16 mouse cellular contexts compared by ENCODE assay signal in genomic region chr11:117999260-117999934, GRCm38 (mm10). TPM values are rescaled to one million over a fixed set of nuclear protein-coding genes. Genes with fewer than 3 reads are reported as not detected.
DNase-seq lines count a peak whose midpoint lies in the region; ATAC-seq lines count a peak whose summit lies in the region.
"Had no signal": no experiment of that assay in that cellular context is flagged by ENCODE, and none has a peak within 500 bp of the region (broad histone marks: within the 10 kb centered on the region; RNA-seq: fewer than 3 reads in every experiment).

No protein-coding gene starts in this region.

- H3K36me3 ChIP-seq in heart, embryonic 13.5 days = peaks cover 41% of the 10 kb centered on the region
- peaks cover 56% of the 10 kb centered on the region for H3K36me3 ChIP-seq in heart, embryonic 14.5 days (ENCODE audit: control insufficient read depth, insufficient read depth, low read length)
- peaks cover 19% of the 10 kb centered on the region for H3K36me3 ChIP-seq in intestine, embryonic 15.5 days
- H3K36me3 ChIP-seq in stomach, embryonic 15.5 days = peaks cover 33% of the 10 kb centered on the region

- peak overlapping the region; percentile 8 for H3K9ac ChIP-seq in heart, embryonic 13.5 days
- H3K9ac ChIP-seq in heart, embryonic 14.5 days (ENCODE audit: low read length) = 0 out of 2 replicates have a peak overlapping the region, but pooled peaks have one; percentile 16
- H3K9ac ChIP-seq in intestine, embryonic 15.5 days = no peak overlapping the region
- H3K9ac ChIP-seq in stomach, embryonic 15.5 days = no peak overlapping the region

- H3K4me3 ChIP-seq in heart, embryonic 13.5 days = no peak overlapping the region
- no peak overlapping the region for H3K4me3 ChIP-seq in heart, embryonic 14.5 days (ENCODE audit: control insufficient read depth in 1 of 2, insufficient read depth in 1 of 2, low read depth in 1 of 2, low read length in 2 of 2)
- H3K4me3 ChIP-seq in intestine, embryonic 15.5 days (replicated peaks) = no peak overlapping the region
- H3K4me3 ChIP-seq in stomach, embryonic 15.5 days (replicated peaks) = no peak overlapping the region

- H3K27ac ChIP-seq in heart, embryonic 13.5 days (replicated peaks) = peak overlapping the region; percentile 79
- H3K27ac ChIP-seq in heart, embryonic 14.5 days (replicated peaks in 1 of 2; ENCODE audit: control insufficient read depth in 1 of 2, insufficient read depth in 1 of 2, low read depth in 2 of 2, low read length in 2 of 2) = peak overlapping the region; percentile 50 to 59
- peak overlapping the region; percentile 36; the same call in 1 of the 2 replicates for H3K27ac ChIP-seq in intestine, embryonic 15.5 days
- H3K27ac ChIP-seq in stomach, embryonic 15.5 days = peak overlapping the region; percentile 59
- H3K27ac ChIP-seq: macrophage had no signal

- 0 out of 2 replicates have a peak, but pooled peaks have one; percentile 12 for ATAC-seq in heart, embryonic 13.5 days (ENCODE audit: extremely low read depth, insufficient number of reproducible peaks, low FRiP score, low TSS enrichment)
- ATAC-seq in heart, embryonic 14.5 days (ENCODE audit: insufficient number of reproducible peaks, insufficient read depth, low FRiP score, low read depth) = no peak
- ATAC-seq in intestine, embryonic 15.5 days = peak; percentile 48; the same call in 1 of the 2 replicates
- no peak for ATAC-seq in stomach, embryonic 15.5 days (ENCODE audit: insufficient read depth, low FRiP score, low read depth)
- ATAC-seq: CD4-positive, CD25-positive, alpha-beta regulatory T cell, adult 4 months; hindbrain, embryonic 16.5 days had no signal

- intact Hi-C loops in heart, postnatal 36 days (cut with DNase I) = no loop called here

- H3K4me1 ChIP-seq in heart, embryonic 13.5 days = peaks cover 66% of the 10 kb centered on the region
- H3K4me1 ChIP-seq in heart, embryonic 14.5 days (ENCODE audit: control insufficient read depth in 2 of 2, insufficient read depth in 2 of 2, low read length in 2 of 2) = peaks cover 39 to 59% of the 10 kb centered on the region in 2 experiments
- peaks cover 42% of the 10 kb centered on the region for H3K4me1 ChIP-seq in intestine, embryonic 15.5 days (replicated peaks)
- H3K4me1 ChIP-seq in stomach, embryonic 15.5 days = peaks cover 35% of the 10 kb centered on the region

- H3K27me3 ChIP-seq in heart, embryonic 13.5 days (replicated peaks) = no peaks in the 10 kb centered on the region
- no peaks in the 10 kb centered on the region for H3K27me3 ChIP-seq in heart, embryonic 14.5 days (ENCODE audit: control insufficient read depth, insufficient read depth, low read length)
- no peaks in the 10 kb centered on the region for H3K27me3 ChIP-seq in intestine, embryonic 15.5 days (replicated peaks)
- no peaks in the 10 kb centered on the region for H3K27me3 ChIP-seq in stomach, embryonic 15.5 days (replicated peaks)

- H3K4me2 ChIP-seq in heart, embryonic 13.5 days = peak overlapping the region; percentile 24
- H3K4me2 ChIP-seq in heart, embryonic 14.5 days (ENCODE audit: low read length) = no peak overlapping the region
- no peak overlapping the region for H3K4me2 ChIP-seq in intestine, embryonic 15.5 days (replicated peaks)
- no peak overlapping the region for H3K4me2 ChIP-seq in stomach, embryonic 15.5 days

- no peaks in the 10 kb centered on the region for H3K9me3 ChIP-seq in heart, embryonic 13.5 days
- no peaks in the 10 kb centered on the region for H3K9me3 ChIP-seq in heart, embryonic 14.5 days (ENCODE audit: control insufficient read depth, low read length)
- H3K9me3 ChIP-seq in intestine, embryonic 15.5 days = no peaks in the 10 kb centered on the region
- no peaks in the 10 kb centered on the region for H3K9me3 ChIP-seq in stomach, embryonic 15.5 days

- WGBS in heart, embryonic 13.5 days = 75% methylated on average over 6 of the region's 6 CpGs
- 65% methylated on average over 6 of the region's 6 CpGs for WGBS in heart, embryonic 14.5 days
- 60% methylated on average over 6 of the region's 6 CpGs for WGBS in intestine, embryonic 15.5 days
- WGBS in stomach, embryonic 15.5 days = 63% methylated on average over 6 of the region's 6 CpGs

- DNase-seq in heart, postnatal 36 days = no peak
- no peak for DNase-seq in gastrocnemius, adult 18-20 months (ENCODE audit: low spot score)
- DNase-seq in layer of hippocampus, postnatal 10 days (ENCODE audit: low spot score in 2 of 2) = no peak
- DNase-seq: adrenal gland, postnatal 25 days; cerebellum, postnatal 14 days; kidney, adult 9 months; layer of hippocampus, postnatal 36 days; lung, adult 2 months; midbrain, embryonic 14.5 days had no signal

RNA-seq across cellular contexts. Expression of gene Pgs1, which starts 13.3 kb away (rescaled TPM):
- polyA plus RNA-seq in heart, embryonic 13.5 days (2015; fragmentation: Nextera tagmentation; extraction: Ambion mirVana) = 25.7 and 26.6 TPM in 2 replicates
- 10 to 100 TPM; 17.8 to 20.0 TPM for total RNA-seq in heart, postnatal 36 days (2021)
- polyA plus RNA-seq in heart, embryonic 14.5 days (2014; fragmentation: Nextera tagmentation; extraction: Ambion mirVana) = 23.1 TPM in 2 replicates
- 32.6 and 33.5 TPM in 2 replicates for polyA plus RNA-seq in intestine, embryonic 15.5 days (2015; fragmentation: Nextera tagmentation; extraction: Ambion mirVana)
- polyA plus RNA-seq in stomach, embryonic 15.5 days (2015; fragmentation: Nextera tagmentation; extraction: Ambion mirVana) = 31.7 and 34.6 TPM in 2 replicates
- total RNA-seq in gastrocnemius, adult 18-20 months (2021) = 10 to 100 TPM; 17.6 to 18.5 TPM
- 10 to 100 TPM; 59.2 to 59.6 TPM for total RNA-seq in layer of hippocampus, postnatal 10 days (2021)

RNA-seq across cellular contexts. Expression of gene Socs3, which starts 29.6 kb away (rescaled TPM):
- polyA plus RNA-seq in heart, embryonic 13.5 days (2015; fragmentation: Nextera tagmentation; extraction: Ambion mirVana) = 4.9 and 8.5 TPM in 2 replicates
- 1 to 10 TPM; 3.4 to 3.8 TPM for total RNA-seq in heart, postnatal 36 days (2021)
- 2.0 and 2.3 TPM in 2 replicates for polyA plus RNA-seq in heart, embryonic 14.5 days (2014; fragmentation: Nextera tagmentation; extraction: Ambion mirVana)
- 18.4 and 19.1 TPM in 2 replicates for polyA plus RNA-seq in intestine, embryonic 15.5 days (2015; fragmentation: Nextera tagmentation; extraction: Ambion mirVana)
- 16.0 and 18.5 TPM in 2 replicates for polyA plus RNA-seq in stomach, embryonic 15.5 days (2015; fragmentation: Nextera tagmentation; extraction: Ambion mirVana)
- 1 to 10 TPM; 3.1 to 6.6 TPM for total RNA-seq in gastrocnemius, adult 18-20 months (2021)
- total RNA-seq in layer of hippocampus, postnatal 10 days (2021) = 1 to 10 TPM; 2.3 to 2.8 TPM

Comparison
In these comparisons a context has a peak if more than half of its experiments do, and no peak if none do; other contexts are left out.
1. ATAC-seq: peak in heart, embryonic 13.5 days (single experiment) and intestine, embryonic 15.5 days (single experiment); none in heart, embryonic 14.5 days (single experiment) and stomach, embryonic 15.5 days (single experiment).
2. H3K9ac ChIP-seq: peak in heart, embryonic 13.5 days (single experiment) and heart, embryonic 14.5 days (single experiment); none in intestine, embryonic 15.5 days (single experiment) and stomach, embryonic 15.5 days (single experiment).
3. Peak in every context shown above with its lines, with median percentiles within 50 percentile points of each other: H3K27ac ChIP-seq.